Mouse (Mus musculus) frontal cortex, postnatal 14 days (tissue): Measurements from ENCODE around the gene Tet3.
A peak's percentile ranks its signal among the peaks of the same experiment; 100 is the strongest.
"Not testable (repeated sequence)": the region's sequence is repeated elsewhere in the genome, so short reads cannot be mapped to it uniquely, and the experiment has no call there.

Experiments used
- DNase-seq, 2 experiments: peaks; one replicate each; pipeline ENCODE4 v3.0.0; 2022; ENCODE audit warnings: low spot score in 2 of 2

The Tet3 gene

GRCm38 (mm10) chr6:83371350-83371749, 87.5 kb downstream of the Tet3 start:
- no peak for DNase-seq

GRCm38 (mm10) chr6:83370316-83370965, 88.4 kb downstream of the Tet3 start:
- no peak for DNase-seq

GRCm38 (mm10) chr6:83363075-83363474, 95.8 kb downstream of the Tet3 start:
- no peak for DNase-seq

- no peak for DNase-seq
These were observed 97.2 kb downstream of the Tet3 start for GRCm38 (mm10) chr6:83361523-83362248.

GRCm38 (mm10) chr6:83357436-83357835, 101.4 kb downstream of the Tet3 start:
- DNase-seq: no peak

- DNase-seq: peak; percentile 48 to 81
These were observed 102.2 kb downstream of the Tet3 start for GRCm38 (mm10) chr6:83356569-83357138.

- no peak for DNase-seq
These were observed 103.8 kb downstream of the Tet3 start for GRCm38 (mm10) chr6:83354856-83355781.

- DNase-seq: no peak
These were observed 106.0 kb downstream of the Tet3 start for GRCm38 (mm10) chr6:83352666-83353410.

- no peak for DNase-seq
These were observed 107.3 kb downstream of the Tet3 start for GRCm38 (mm10) chr6:83351490-83352160.

- no peak for DNase-seq
These were observed 108.0 kb downstream of the Tet3 start for GRCm38 (mm10) chr6:83350851-83351405.

GRCm38 (mm10) chr6:83350172-83350571, 108.7 kb downstream of the Tet3 start:
- DNase-seq: no peak

- peak; percentile 73 to 87 for DNase-seq
These were observed 109.5 kb downstream of the Tet3 start for GRCm38 (mm10) chr6:83349274-83349958.

GRCm38 (mm10) chr6:83348873-83349272, 110.0 kb downstream of the Tet3 start, which contains the start of gene Bola3:
TSS of gene Bola3 (plus strand) at chr6:83349147.
- no peak for DNase-seq

- no peak for DNase-seq
These were observed 111.0 kb downstream of the Tet3 start for GRCm38 (mm10) chr6:83347916-83348315.

- DNase-seq: not testable (repeated sequence)
These were observed 113.6 kb downstream of the Tet3 start for GRCm38 (mm10) chr6:83345285-83345684.

- no peak for DNase-seq
These were observed 115.9 kb downstream of the Tet3 start for GRCm38 (mm10) chr6:83342957-83343356.

GRCm38 (mm10) chr6:83341387-83341786, 117.5 kb downstream of the Tet3 start:
- DNase-seq: no peak

- no peak for DNase-seq
These were observed 131.2 kb downstream of the Tet3 start for GRCm38 (mm10) chr6:83327591-83328190.

- DNase-seq: no peak
These were observed 132.1 kb downstream of the Tet3 start for GRCm38 (mm10) chr6:83326761-83327160.
